Mouse (Mus musculus) kidney, embryonic 14.5 days (tissue): Measurements from ENCODE around the gene Cyp4a31. TPM values are rescaled to one million over a fixed set of nuclear protein-coding genes. Genes with fewer than 3 reads are reported as not detected.
"Not testable (repeated sequence)": the region's sequence is repeated elsewhere in the genome, so short reads cannot be mapped to it uniquely, and the experiment has no call there.

Source experiments
- ATAC-seq: fragments of 200-750 bp; cut with Nextera tagmentation; 2 replicates; pipeline ENCODE4 v1.8.0; 2017; ENCODE audit warnings: moderate number of reproducible peaks, mild to moderate bottlenecking, moderate TSS enrichment, moderate library complexity; ENCODE audit not compliant: low FRiP score, low TSS enrichment
- H3K27ac ChIP-seq: fragments of 300-500 bp; sonication (generic); 2 replicates; pipeline ENCODE4 v1.5.1; 2014; ENCODE audit warnings: low read depth, mild to moderate bottlenecking, low read length, moderate library complexity, mixed read lengths
- H3K27me3 ChIP-seq: fragments of 300-500 bp; sonication (generic); 2 replicates; pipeline ENCODE4 v1.6.1; 2014; ENCODE audit warnings: mild to moderate bottlenecking, low read length; ENCODE audit not compliant: control insufficient read depth, insufficient read depth
- H3K36me3 ChIP-seq: fragments of 300-500 bp; sonication (generic); 2 replicates; pipeline ENCODE4 v1.6.1; 2014; ENCODE audit warnings: low read length, mixed read lengths; ENCODE audit not compliant: control insufficient read depth, insufficient read depth
- H3K4me1 ChIP-seq: fragments of 300-500 bp; sonication (generic); 2 replicates; pipeline ENCODE4 v1.6.1; 2014; ENCODE audit warnings: low read length, mixed read lengths; ENCODE audit not compliant: control insufficient read depth, insufficient read depth
- H3K4me2 ChIP-seq: fragments of 300-500 bp; sonication (generic); replicated peaks from 2 replicates; pipeline ENCODE4 v1.6.1; 2014; ENCODE audit warnings: low read depth, mild to moderate bottlenecking, low read length
- H3K4me3 ChIP-seq: fragments of 300-500 bp; sonication (generic); 2 replicates; pipeline ENCODE4 v1.5.1; 2014; ENCODE audit warnings: mild to moderate bottlenecking, low read length
- H3K9ac ChIP-seq: fragments of 300-500 bp; sonication (generic); 2 replicates; pipeline ENCODE4 v1.6.1; 2014; ENCODE audit warnings: low read depth, mild to moderate bottlenecking, low read length, moderate library complexity
- H3K9me3 ChIP-seq: fragments of 300-500 bp; sonication (generic); 2 replicates; pipeline ENCODE4 v1.6.1; 2016; ENCODE audit warnings: low read length; ENCODE audit not compliant: control insufficient read depth
- WGBS: fragments of 180-500 bp; shearing (Covaris S2); extraction: QIAGEN DNeasy Blood & Tissue Kit; methylation state at CpG from one replicate; pipeline ENCODE4 v1.1.7; 2014; 5-methylcytosine and 5-hydroxymethylcytosine counted together
- polyA plus RNA-seq: library from polyadenylated mRNA; unstranded; fragments of >200 nt; fragmentation: Nextera tagmentation; extraction: Ambion mirVana; gene quantifications from 2 replicates; pipeline ENCODE4 v1.2.1, GENCODE M21; 2014

The Cyp4a31 gene
- polyA plus RNA-seq, 1 experiment from 2014 or later: 19.8 TPM

DNA sequence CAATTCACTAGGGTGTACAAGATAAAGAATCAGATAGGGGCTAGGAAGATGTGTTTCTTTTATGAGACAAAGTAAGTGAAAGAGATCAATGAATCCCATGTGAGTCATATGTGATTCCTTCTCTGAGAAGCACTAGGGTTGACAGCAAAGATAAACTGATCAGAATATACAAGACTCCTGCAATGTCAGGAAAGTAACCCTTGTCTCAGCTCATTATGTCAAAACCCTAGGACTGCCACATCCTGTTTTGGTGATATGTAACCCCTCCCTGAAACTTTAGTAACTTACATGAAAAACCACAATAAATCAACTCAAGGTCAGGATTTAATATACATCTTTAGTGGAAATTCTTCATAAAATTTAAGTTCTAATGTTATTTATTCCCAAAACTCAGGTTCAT lies 50.6 kb downstream of the Cyp4a31 start:
- Histone ChIP-seq H3K27me3 (no peaks in the 10 kb centered on the region), H3K4me1 (no peaks in the 10 kb centered on the region), H3K9me3 (no peaks in the 10 kb centered on the region), H3K36me3 (no peaks in the 10 kb centered on the region), H3K27ac (no peak overlapping the region), H3K9ac (no peak overlapping the region), H3K4me3 (no peak overlapping the region), H3K4me2 (no peak overlapping the region)
- no peak for ATAC-seq

DNA sequence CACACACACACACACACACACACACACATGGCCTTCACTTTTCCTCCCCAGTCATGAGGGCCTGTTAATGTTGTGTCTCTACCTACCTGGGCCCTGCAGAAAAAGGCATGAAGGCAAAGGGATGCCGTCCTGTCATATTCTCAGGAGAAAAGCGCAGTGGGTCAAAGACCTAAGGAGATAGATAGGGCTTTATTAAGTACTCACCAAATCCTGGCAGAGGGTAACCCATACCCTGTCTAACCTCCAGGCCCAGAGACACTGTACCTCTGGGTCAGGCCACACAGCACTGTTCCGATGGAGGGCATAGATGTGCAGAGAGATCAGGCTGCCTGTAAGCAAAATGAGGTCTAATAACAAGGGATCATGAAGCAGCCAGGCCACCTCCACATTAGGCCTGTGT lies 62.1 kb downstream of the Cyp4a31 start:
- H3K9me3 ChIP-seq, H3K27ac ChIP-seq, H3K9ac ChIP-seq, H3K27me3 ChIP-seq, ATAC-seq, H3K4me3 ChIP-seq, H3K4me1 ChIP-seq, H3K4me2 ChIP-seq, H3K36me3 ChIP-seq: not testable (repeated sequence)
- WGBS: 98% methylated on average over 2 of the region's 3 CpGs

Other genes starting within 250 kb of the Cyp4a31 start
- gene Cyp4a12b, start 152.0 kb upstream of the Cyp4a31 start, polyA plus RNA-seq: 0.19 TPM in 1 of 2 replicates, not detected in the other
- 0.37 TPM in 2 replicates for gene Cyp4a30b, start 111.0 kb upstream of the Cyp4a31 start, polyA plus RNA-seq
- not detected in 2 replicates for gene Cyp4a14, start 67.5 kb upstream of the Cyp4a31 start, polyA plus RNA-seq
- gene Cyp4a10, start 45.4 kb upstream of the Cyp4a31 start, polyA plus RNA-seq: 0.26 and 0.97 TPM in 2 replicates
- gene Cyp4a32, start 37.3 kb downstream of the Cyp4a31 start, polyA plus RNA-seq: not detected in 2 replicates
- gene Cyp4b1, start 84.1 kb downstream of the Cyp4a31 start, polyA plus RNA-seq: 1.9 and 3.1 TPM in 2 replicates
- 35.4 and 54.1 TPM in 2 replicates for gene Efcab14, start 174.1 kb downstream of the Cyp4a31 start, polyA plus RNA-seq
- gene Tex38, start 217.4 kb downstream of the Cyp4a31 start, polyA plus RNA-seq: 0.26 TPM in 1 of 2 replicates, not detected in the other
- 55.8 and 63.5 TPM in 2 replicates for gene Atpaf1, start 221.2 kb downstream of the Cyp4a31 start, polyA plus RNA-seq